Mouse (Mus musculus) megakaryocyte, adult 5-6 weeks (primary cell): ENCODE measurements around the gene Kti12. TPM values are rescaled to one million over a fixed set of nuclear protein-coding genes. Genes with fewer than 3 reads are reported as not detected.

Experiments
- ATAC-seq: 2 replicates; pipeline ENCODE4 v1.8.0; 2016; ENCODE audit warnings: mild to moderate bottlenecking, inconsistent platforms; ENCODE audit not compliant: poor library complexity, severe bottlenecking
- total RNA-seq, 2 experiments: library from RNA; stranded (forward) in 1 of 2; stranded (reverse) in 1 of 2; fragments of 153-499, 151-499 nt in 1 of 2; fragments of 221-1000, 200-1000 nt in 1 of 2; gene quantifications; 2 replicates each; pipeline versions ENCODE4 v1.2.3 to v1.2.4; 2015 to 2017

Gene Kti12
- total RNA-seq, 2 experiments from 2014 or later, result 11.1 to 20.7 TPM

GRCm38 (mm10) chr4:108866806-108867205 lies 19.2 kb downstream of the Kti12 start:
- no peak for ATAC-seq

- ATAC-seq, result peak; percentile 96
These were observed 22.3 kb downstream of the Kti12 start for GRCm38 (mm10) chr4:108869730-108870374.

DNA sequence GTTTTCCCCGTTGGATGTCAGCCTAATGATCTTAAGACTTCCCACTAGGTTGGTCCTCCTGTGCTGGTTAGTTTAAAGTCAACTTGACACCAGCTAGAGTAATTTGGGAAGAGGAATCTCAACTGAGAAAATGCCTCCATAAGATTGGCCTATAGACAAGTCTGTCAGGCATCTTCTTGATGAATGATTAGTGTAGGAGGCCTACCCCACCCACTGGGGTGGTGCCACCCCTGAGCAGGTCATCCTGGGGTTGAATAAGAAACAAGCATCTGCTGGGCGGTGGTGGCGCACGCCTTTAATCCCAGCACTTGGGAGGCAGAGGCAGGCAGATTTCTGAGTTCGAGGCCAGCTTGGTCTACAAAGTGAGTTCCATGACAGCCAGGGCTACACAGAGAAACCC lies 26.2 kb downstream of the Kti12 start:
- ATAC-seq, result no peak

GRCm38 (mm10) chr4:108877901-108878300 lies 30.3 kb downstream of the Kti12 start:
- ATAC-seq, result no peak

GRCm38 (mm10) chr4:108878963-108879822 lies 31.6 kb downstream of the Kti12 start, which contains the start of gene Rab3b:
Gene Rab3b (plus strand): TSS chr4:108879063.
- ATAC-seq, result peak; percentile 91

- no peak for ATAC-seq
These were observed 36.2 kb downstream of the Kti12 start for GRCm38 (mm10) chr4:108883815-108884214.

GRCm38 (mm10) chr4:108887456-108887855 lies 39.9 kb downstream of the Kti12 start:
- ATAC-seq, result no peak

GRCm38 (mm10) chr4:108890876-108891275 lies 43.3 kb downstream of the Kti12 start:
- no peak for ATAC-seq

Other genes with a start within 250 kb of the Kti12 start
- 12.1 and 16.7 TPM in 2 replicates for gene Cc2d1b, start 227.8 kb upstream of the Kti12 start, total RNA-seq (2015)
- gene Cc2d1b, start 227.8 kb upstream of the Kti12 start, total RNA-seq (2017), result 29.0 and 31.5 TPM in 2 replicates
- 0.46 TPM in 1 of 2 replicates, not detected in the other for gene 3110021N24Rik, start 128.1 kb upstream of the Kti12 start, total RNA-seq (2015)
- 0.33 and 0.49 TPM in 2 replicates for gene 3110021N24Rik, start 128.1 kb upstream of the Kti12 start, total RNA-seq (2017)
- 12.2 and 13.0 TPM in 2 replicates for gene Zfyve9, start 67.0 kb upstream of the Kti12 start, total RNA-seq (2015)
- 13.7 and 15.7 TPM in 2 replicates for gene Zfyve9, start 67.0 kb upstream of the Kti12 start, total RNA-seq (2017)
- gene Btf3l4, start 14.2 kb upstream of the Kti12 start, total RNA-seq (2015), result 73.0 and 80.3 TPM in 2 replicates
- 51.2 and 57.6 TPM in 2 replicates for gene Btf3l4, start 14.2 kb upstream of the Kti12 start, total RNA-seq (2017)
- gene Txndc12, start 13.2 kb upstream of the Kti12 start, total RNA-seq (2015), result 48.6 and 56.1 TPM in 2 replicates
- 66.5 and 66.7 TPM in 2 replicates for gene Txndc12, start 13.2 kb upstream of the Kti12 start, total RNA-seq (2017)
- not detected in 2 replicates for gene A730015C16Rik, start 834 bp downstream of the Kti12 start, total RNA-seq (2015)
- gene A730015C16Rik, start 834 bp downstream of the Kti12 start, total RNA-seq (2017), result 0.15 and 0.24 TPM in 2 replicates
- gene Rab3b, start 31.3 kb downstream of the Kti12 start, total RNA-seq (2015), result 0.82 TPM in 1 of 2 replicates, not detected in the other
- 0.95 TPM in 1 of 2 replicates, not detected in the other for gene Rab3b, start 31.3 kb downstream of the Kti12 start, total RNA-seq (2017)
- 121 and 143 TPM in 2 replicates for gene Nrd1, start 152.9 kb downstream of the Kti12 start, total RNA-seq (2015)
- 102 and 137 TPM in 2 replicates for gene Nrd1, start 152.9 kb downstream of the Kti12 start, total RNA-seq (2017)